Mouse (Mus musculus): ENCODE data around the gene Pif1.

DNA sequence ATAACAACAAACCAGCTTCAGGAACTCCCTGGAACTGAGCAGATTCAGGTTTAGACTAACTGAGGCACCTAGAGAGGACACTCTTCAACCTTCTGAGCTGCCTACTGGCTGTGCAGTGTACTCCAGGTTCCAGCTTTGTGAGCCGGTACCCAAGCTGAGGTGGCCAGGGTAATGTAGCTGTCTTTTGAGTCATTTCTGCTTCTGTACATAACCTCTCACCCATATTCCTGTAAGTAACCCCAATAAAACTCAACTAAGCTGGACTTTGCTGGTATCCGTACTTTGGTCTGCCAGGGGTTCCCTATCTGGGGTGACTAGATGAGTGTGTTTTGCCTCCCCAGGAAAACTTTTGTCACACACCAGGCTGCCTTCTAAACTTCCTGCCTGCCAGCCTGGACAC lies 22.3 kb upstream of the Pif1 start:
- TF ChIP-seq CTCF (conservative IDR thresholded peaks at IDR 0.05; ENCODE audit: insufficient read depth, insufficient read length, low read depth, low read length): no peak
- TF ChIP-seq POLR2A (IDR thresholded peaks at IDR 0.05; ENCODE audit: low read depth, low read length): no peak
